Mouse (Mus musculus): ENCODE results near the gene Fezf2. TPM values are rescaled to one million over a fixed set of nuclear protein-coding genes. Genes with fewer than 3 reads are reported as not detected.
A peak's percentile ranks its signal among the peaks of the same experiment; 100 is the strongest.

Gene Fezf2
- polyA plus RNA-seq, 1 experiment from 2014 or later, result 85.1 TPM

- Histone ChIP-seq H3K27ac (ENCODE audit: low read length) (no peak overlapping the region), H3K4me3 (replicated peaks; ENCODE audit: low read length) (no peak overlapping the region), H3K4me2 (ENCODE audit: low read length) (no peak overlapping the region), H3K27me3 (replicated peaks; ENCODE audit: control insufficient read depth, insufficient read depth, low read length) (no peaks in the 10 kb centered on the region), H3K9me3 (ENCODE audit: control insufficient read depth, low read length) (no peaks in the 10 kb centered on the region), H3K4me1 (replicated peaks; ENCODE audit: control insufficient read depth, insufficient read depth, low read length) (no peaks in the 10 kb centered on the region), H3K36me3 (ENCODE audit: control insufficient read depth, insufficient read depth) (no peaks in the 10 kb centered on the region), H3K9ac (replicated peaks; ENCODE audit: low read depth, low read length) (no peak overlapping the region)
- WGBS, result 65% methylated on average over 7 of the region's 7 CpGs
- ATAC-seq, result peak; percentile 57
Observed at GRCm38 (mm10) chr14:12296391-12296790, 51.6 kb downstream of the Fezf2 start.

Other genes starting within 250 kb of the Fezf2 start
- gene Gm49355, start 64.2 kb downstream of the Fezf2 start, polyA plus RNA-seq (2015; fragmentation: Nextera tagmentation; extraction: Ambion mirVana), result 0.25 and 0.29 TPM in 2 replicates
- gene 3830406C13Rik, start 64.0 kb downstream of the Fezf2 start, polyA plus RNA-seq (2015; fragmentation: Nextera tagmentation; extraction: Ambion mirVana), result 46.6 and 50.5 TPM in 2 replicates

Measured in forebrain, embryonic 16.5 days (tissue).